Mouse (Mus musculus): ENCODE data around the gene Otx2. TPM values are rescaled to one million over a fixed set of nuclear protein-coding genes. Genes with fewer than 3 reads are reported as not detected.

The Otx2 gene
- polyA plus RNA-seq, 1 experiment, result not detected

DNA sequence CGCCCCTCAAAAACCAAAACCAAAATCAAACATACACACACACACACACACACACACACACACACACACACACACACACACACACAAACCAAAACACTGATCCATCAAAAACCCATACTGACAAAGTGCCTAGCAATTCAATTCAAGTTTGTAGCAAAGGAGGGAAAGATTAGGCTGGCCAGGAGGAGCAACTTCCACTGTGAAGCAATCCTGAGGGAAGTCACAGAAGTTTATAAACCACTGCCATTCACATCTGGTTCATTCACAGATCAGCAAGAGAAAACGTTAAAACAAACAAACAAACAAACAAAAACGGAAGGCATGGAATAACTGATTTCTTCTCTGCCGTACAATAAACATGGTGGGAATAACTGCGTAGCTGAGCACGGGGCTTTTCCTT, 16.4 kb downstream of the Otx2 start:
- TF ChIP-seq TAL1 (IDR thresholded peaks at IDR 0.05; ENCODE audit: low read length) (no peak), GATA1 (IDR thresholded peaks at IDR 0.05; ENCODE audit: low read length) (no peak)
- Histone ChIP-seq H3K4me3 (replicated peaks) (no peak overlapping the region), H3K27me3 (ENCODE audit: control insufficient read depth) (peaks cover 97% of the 10 kb centered on the region)

DNA sequence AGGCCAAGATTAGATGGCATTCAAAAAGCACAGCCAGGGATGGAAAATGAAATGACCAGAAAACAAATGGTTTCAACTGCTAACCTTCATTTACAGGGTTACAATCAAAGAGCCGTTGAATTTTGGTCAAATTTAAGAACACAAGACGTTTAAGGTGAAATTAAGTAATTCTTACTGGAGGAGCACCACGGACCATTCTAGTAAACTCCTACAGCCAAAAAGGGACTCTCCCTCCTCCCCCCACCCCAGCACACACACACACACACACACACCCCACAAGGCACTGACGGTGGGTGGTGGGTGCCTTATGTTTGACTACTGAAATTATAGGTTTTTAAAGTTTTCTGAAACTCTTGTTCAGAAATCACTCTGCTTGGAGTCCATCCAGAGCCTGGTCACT, 16.9 kb downstream of the Otx2 start:
- H3K36me3 ChIP-seq (ENCODE audit: control insufficient read depth), result no peaks in the 10 kb centered on the region
- H3K9me3 ChIP-seq (ENCODE audit: control insufficient read depth, low read length), result no peaks in the 10 kb centered on the region; the same call in 1 of the 2 replicates
- no peak overlapping the region for H3K4me3 ChIP-seq (replicated peaks)
- H3K4me1 ChIP-seq (ENCODE audit: control insufficient read depth), result no peaks in the 10 kb centered on the region
- H3K27me3 ChIP-seq (ENCODE audit: control insufficient read depth), result peaks cover 97% of the 10 kb centered on the region
- TF ChIP-seq GATA1 (IDR thresholded peaks at IDR 0.05; ENCODE audit: low read length) (no peak), TAL1 (IDR thresholded peaks at IDR 0.05; ENCODE audit: low read length) (no peak)

More for the DNA sequence above, 16.4 kb downstream of the Otx2 start:
- no peaks in the 10 kb centered on the region for H3K4me1 ChIP-seq (ENCODE audit: control insufficient read depth)
- no peaks in the 10 kb centered on the region; the same call in 1 of the 2 replicates for H3K9me3 ChIP-seq (ENCODE audit: control insufficient read depth, low read length)
- H3K36me3 ChIP-seq (ENCODE audit: control insufficient read depth), result no peaks in the 10 kb centered on the region

DNA sequence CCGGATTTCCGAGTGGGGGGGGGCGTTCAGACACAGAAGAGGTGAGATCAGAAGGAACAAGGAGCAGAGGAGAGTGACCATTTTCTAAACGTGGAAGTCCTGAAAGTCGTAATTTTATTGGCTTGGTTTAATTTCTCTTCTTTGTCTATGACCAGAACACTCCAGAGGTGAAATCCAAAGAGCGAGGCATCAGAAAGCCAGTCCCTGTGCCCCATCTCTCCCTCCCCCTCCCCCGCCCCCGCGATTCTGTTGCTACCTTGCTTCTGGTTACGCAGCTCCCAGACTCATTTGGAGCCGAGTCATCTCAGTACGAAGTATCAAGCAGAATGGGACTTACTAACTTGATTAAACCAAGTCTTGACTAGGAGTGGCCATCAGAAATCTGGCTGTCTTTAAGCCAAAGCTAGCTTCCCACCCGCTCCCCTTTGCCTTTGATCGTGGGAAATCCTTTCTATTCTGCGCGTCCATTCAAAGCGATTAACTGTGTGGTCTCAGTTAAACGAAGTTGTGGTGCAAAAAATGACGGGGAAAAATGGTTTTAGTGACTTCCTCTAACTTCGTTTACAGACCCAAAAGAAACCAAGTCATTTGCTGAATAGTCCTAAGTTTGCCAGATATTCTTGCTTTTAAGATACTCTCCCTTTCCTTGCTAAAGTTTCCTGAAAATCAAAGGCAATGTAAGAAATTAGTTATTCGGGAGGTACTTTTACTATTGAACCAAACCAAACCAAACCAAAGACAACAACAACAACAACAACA, 17.6 kb downstream of the Otx2 start:
- Histone ChIP-seq H3K4me3 (replicated peaks) (no peak overlapping the region), H3K36me3 (ENCODE audit: control insufficient read depth) (no peaks in the 10 kb centered on the region), H3K4me1 (ENCODE audit: control insufficient read depth) (no peaks in the 10 kb centered on the region; the same call in 1 of the 2 replicates), H3K9me3 (ENCODE audit: control insufficient read depth, low read length) (no peaks in the 10 kb centered on the region; the same call in 1 of the 2 replicates), H3K27me3 (ENCODE audit: control insufficient read depth) (peaks cover 97% of the 10 kb centered on the region)
- TF ChIP-seq TAL1 (IDR thresholded peaks at IDR 0.05; ENCODE audit: low read length) (no peak), GATA1 (IDR thresholded peaks at IDR 0.05; ENCODE audit: low read length) (no peak)

DNA sequence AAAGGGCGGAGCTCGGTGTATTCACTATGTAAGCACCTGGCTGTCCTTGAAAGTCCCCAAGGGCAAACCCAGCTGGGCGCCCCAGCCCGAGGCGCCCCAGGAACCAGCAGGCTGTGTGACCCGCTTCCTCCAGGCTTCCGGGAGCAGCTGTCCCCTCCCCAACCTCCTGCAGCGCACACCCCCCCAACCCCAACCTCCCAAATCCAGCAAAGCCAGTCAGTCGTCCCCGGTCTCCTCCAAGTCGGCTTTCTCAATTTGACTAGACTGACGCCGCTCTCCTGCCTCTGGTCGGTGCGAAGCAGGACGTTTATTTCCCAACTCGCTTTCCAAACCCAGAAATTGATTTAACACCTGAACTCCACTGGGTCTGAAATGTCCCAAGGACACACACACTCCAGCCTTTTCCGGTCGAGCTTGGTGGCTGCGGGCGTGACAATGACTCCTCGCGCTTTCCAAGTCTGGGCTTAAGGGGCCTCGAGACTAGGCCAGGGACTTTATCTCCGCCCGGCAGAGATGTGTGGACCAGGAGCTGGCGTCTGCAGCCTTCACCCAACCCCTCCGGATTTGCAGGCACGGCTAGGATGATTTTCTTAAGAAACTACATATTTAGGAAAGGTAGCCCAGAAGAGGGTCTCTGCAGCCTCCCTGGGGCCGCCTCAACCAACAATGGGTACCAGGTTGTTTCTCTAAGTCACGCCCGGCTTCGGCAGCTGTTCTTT, 18.4 kb downstream of the Otx2 start:
- H3K9me3 ChIP-seq (ENCODE audit: control insufficient read depth, low read length), result no peaks in the 10 kb centered on the region; the same call in 1 of the 2 replicates
- no peaks in the 10 kb centered on the region; the same call in 1 of the 2 replicates for H3K4me1 ChIP-seq (ENCODE audit: control insufficient read depth)
- no peaks in the 10 kb centered on the region for H3K36me3 ChIP-seq (ENCODE audit: control insufficient read depth)
- TF ChIP-seq GATA1 (IDR thresholded peaks at IDR 0.05; ENCODE audit: low read length), result no peak
- TF ChIP-seq TAL1 (IDR thresholded peaks at IDR 0.05; ENCODE audit: low read length), result no peak
- H3K4me3 ChIP-seq (replicated peaks), result no peak overlapping the region
- peaks cover 91% of the 10 kb centered on the region for H3K27me3 ChIP-seq (ENCODE audit: control insufficient read depth)

DNA sequence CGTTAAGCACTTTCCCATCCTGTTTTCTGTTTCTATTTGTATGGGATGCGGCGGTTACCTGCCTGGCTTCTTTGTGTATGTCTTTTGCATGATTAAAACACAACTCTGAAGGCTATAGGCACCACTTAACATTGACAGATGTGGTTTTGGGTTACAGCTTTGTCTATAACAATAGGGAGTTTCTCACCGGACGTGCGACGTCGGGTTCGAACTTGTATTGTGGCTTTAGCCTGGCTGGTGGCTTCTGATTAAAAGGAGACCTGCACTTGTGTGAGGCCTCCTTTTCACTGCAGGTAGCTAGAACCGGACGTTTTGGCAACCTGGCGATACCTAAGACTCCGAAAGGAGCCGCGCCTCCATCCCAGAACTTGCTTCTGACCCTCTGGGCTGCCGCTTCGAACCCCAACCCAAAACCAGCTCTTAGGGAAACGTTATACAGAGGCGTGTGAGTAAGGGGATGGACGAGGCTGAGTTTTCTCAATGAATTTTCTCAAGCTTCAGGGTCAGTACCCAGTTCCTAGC, 19.0 kb downstream of the Otx2 start:
- H3K4me3 ChIP-seq (replicated peaks), result no peak overlapping the region
- no peaks in the 10 kb centered on the region; the same call in 1 of the 2 replicates for H3K9me3 ChIP-seq (ENCODE audit: control insufficient read depth, low read length)
- H3K27me3 ChIP-seq (ENCODE audit: control insufficient read depth), result peaks cover 84% of the 10 kb centered on the region
- H3K4me1 ChIP-seq (ENCODE audit: control insufficient read depth), result no peaks in the 10 kb centered on the region; the same call in 1 of the 2 replicates
- TF ChIP-seq TAL1 (IDR thresholded peaks at IDR 0.05; ENCODE audit: low read length) (no peak), GATA1 (IDR thresholded peaks at IDR 0.05; ENCODE audit: low read length) (no peak)
- H3K36me3 ChIP-seq (ENCODE audit: control insufficient read depth), result no peaks in the 10 kb centered on the region

DNA sequence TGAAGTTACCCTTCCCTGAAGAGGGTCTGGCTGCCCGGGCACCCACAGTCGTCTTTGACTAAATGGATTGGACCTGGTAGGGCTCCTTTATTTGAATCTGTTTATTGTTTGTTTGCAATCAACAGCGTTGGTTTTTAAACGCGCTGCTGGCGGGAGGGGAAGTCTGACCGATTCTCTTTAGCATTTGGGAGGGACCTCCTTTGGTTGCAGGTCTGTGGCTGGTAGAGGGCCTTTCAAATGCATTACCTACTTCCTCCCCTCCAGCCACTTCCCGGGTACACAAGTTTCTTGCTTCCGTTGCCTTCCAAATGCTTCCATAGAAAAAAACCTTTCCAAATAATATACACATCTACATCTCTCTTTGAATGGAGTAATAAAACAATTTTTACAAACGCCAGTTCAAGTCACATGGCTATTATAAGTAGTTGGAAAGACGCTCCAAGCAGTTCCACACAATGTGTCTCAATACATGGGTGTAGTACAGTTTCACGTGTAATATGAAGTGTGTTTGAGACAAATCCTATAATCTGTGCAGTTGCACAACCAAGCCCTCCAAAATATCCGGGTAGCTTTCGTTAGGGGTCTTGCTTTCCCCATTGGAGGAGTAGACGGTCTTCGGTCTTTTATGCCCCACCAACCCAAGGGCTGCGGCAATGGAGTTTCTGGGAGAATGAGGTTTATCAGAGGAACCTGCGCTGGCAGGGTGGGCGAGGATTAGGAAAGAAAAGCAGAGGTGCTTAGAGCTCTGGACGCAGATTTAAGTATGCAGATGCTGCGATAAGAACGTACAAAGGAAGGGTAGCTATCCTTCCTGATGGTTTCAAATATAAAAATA, 19.7 kb downstream of the Otx2 start:
- TF ChIP-seq TAL1 (IDR thresholded peaks at IDR 0.05; ENCODE audit: low read length), result no peak
- TF ChIP-seq GATA1 (IDR thresholded peaks at IDR 0.05; ENCODE audit: low read length), result no peak
- H3K36me3 ChIP-seq (ENCODE audit: control insufficient read depth), result no peaks in the 10 kb centered on the region
- H3K4me1 ChIP-seq (ENCODE audit: control insufficient read depth), result no peaks in the 10 kb centered on the region; the same call in 1 of the 2 replicates
- peaks cover 79% of the 10 kb centered on the region for H3K27me3 ChIP-seq (ENCODE audit: control insufficient read depth)
- no peak overlapping the region for H3K4me3 ChIP-seq (replicated peaks)
- no peaks in the 10 kb centered on the region; the same call in 1 of the 2 replicates for H3K9me3 ChIP-seq (ENCODE audit: control insufficient read depth, low read length)

DNA sequence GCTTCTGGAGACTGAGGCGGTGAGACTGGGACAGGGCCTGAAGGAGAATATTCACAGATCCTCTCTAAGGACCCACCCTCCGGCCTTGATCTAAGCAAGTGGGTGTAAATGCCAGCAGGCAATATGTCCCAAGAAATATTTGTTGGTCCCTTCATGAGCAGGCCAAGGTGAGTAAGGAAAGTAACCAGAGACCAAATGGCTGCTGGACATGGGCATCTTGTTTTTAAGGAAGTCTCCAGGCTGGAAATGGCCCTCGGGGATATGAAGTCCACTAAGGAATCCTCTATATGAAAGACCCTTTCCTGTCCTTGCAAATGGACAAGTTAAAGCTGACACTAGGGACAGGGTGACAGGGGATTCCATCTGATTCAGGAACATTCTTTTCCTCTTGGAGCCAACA, 20.5 kb downstream of the Otx2 start:
- H3K4me1 ChIP-seq (ENCODE audit: control insufficient read depth), result no peaks in the 10 kb centered on the region; the same call in 1 of the 2 replicates

DNA sequence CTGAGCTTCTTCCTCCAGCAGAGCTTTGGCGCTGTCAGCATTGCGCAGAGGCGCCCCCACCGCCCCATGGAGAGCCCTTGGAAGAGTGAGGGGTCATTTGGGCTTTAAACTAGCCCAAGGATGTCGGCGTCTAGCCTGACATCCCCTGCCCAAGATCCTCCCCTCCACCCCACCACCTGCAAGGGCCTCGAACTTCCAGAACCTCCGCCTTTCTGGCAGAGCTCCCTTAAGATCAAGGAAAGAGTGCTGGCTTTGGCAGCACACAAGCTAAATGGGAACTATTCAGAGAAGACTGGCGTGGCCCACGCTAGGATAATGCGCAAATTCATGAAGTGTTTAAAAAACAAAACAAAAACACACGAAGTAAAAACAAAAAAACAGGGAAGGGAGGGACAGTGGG, 21.4 kb downstream of the Otx2 start:
- Histone ChIP-seq H3K36me3 (ENCODE audit: control insufficient read depth) (no peaks in the 10 kb centered on the region), H3K9me3 (ENCODE audit: control insufficient read depth, low read length) (no peaks in the 10 kb centered on the region; the same call in 1 of the 2 replicates), H3K27me3 (ENCODE audit: control insufficient read depth) (peaks cover 63% of the 10 kb centered on the region), H3K4me1 (ENCODE audit: control insufficient read depth) (no peaks in the 10 kb centered on the region; the same call in 1 of the 2 replicates), H3K4me3 (replicated peaks) (no peak overlapping the region)
- no peak for TF ChIP-seq GATA1 (IDR thresholded peaks at IDR 0.05; ENCODE audit: low read length)
- TF ChIP-seq TAL1 (IDR thresholded peaks at IDR 0.05; ENCODE audit: low read length), result no peak

More for the DNA sequence above, 20.5 kb downstream of the Otx2 start:
- TF ChIP-seq GATA1 (IDR thresholded peaks at IDR 0.05; ENCODE audit: low read length), result no peak
- TF ChIP-seq TAL1 (IDR thresholded peaks at IDR 0.05; ENCODE audit: low read length), result no peak
- Histone ChIP-seq H3K36me3 (ENCODE audit: control insufficient read depth) (no peaks in the 10 kb centered on the region), H3K4me3 (replicated peaks) (no peak overlapping the region), H3K27me3 (ENCODE audit: control insufficient read depth) (peaks cover 71% of the 10 kb centered on the region), H3K9me3 (ENCODE audit: control insufficient read depth, low read length) (no peaks in the 10 kb centered on the region; the same call in 1 of the 2 replicates)

Data from erythroblast, embryonic 14.5 days (primary cell).